Mouse (Mus musculus) bone marrow macrophage, adult 2 months (primary cell): Measurements from ENCODE around the gene Rcsd1.

Source experiments
- CTCF ChIP-seq: IDR thresholded peaks from 2 replicates; pipeline ENCODE4 v1.5.1; 2012; ENCODE audit warnings: low read depth, mild to moderate bottlenecking, low read length, moderate library complexity
- POLR2A ChIP-seq: IDR thresholded peaks from 2 replicates; pipeline ENCODE4 v1.6.1; 2012; ENCODE audit warnings: mild to moderate bottlenecking, low read depth, low read length, borderline replicate concordance

- TF ChIP-seq POLR2A (no peak), CTCF (no peak)
These were observed 83.7 kb downstream of the Rcsd1 start for GRCm38 (mm10) chr1:165625896-165626295.
